Mouse (Mus musculus) effector memory CD4-positive, alpha-beta T cell, adult 7 months (primary cell): ENCODE results near the gene Hgd. TPM values are rescaled to one million over a fixed set of nuclear protein-coding genes. Genes with fewer than 3 reads are reported as not detected.

Source experiments
- polyA plus RNA-seq: library from polyadenylated mRNA; unstranded; fragments of 100-300 nt; shearing (Covaris generic); gene quantifications from one replicate; pipeline ENCODE4 v1.2.1, GENCODE M21; 2017

Gene Hgd
- polyA plus RNA-seq = 0.59 TPM

GRCm38 (mm10) chr16:37579994-37580393 is at the start of gene Hgd:
Gene Hgd, plus strand, starts transcription at chr16:37580153.

GRCm38 (mm10) chr16:37539611-37540580 is 40.1 kb upstream of the Hgd start, which contains the start of the genes Gtf2e1 and Rabl3:
Gene Gtf2e1, minus strand, starts transcription at chr16:37539789.
Gene Rabl3, plus strand, starts transcription at chr16:37539885.

GRCm38 (mm10) chr16:37653731-37654657 is 74.0 kb downstream of the Hgd start, which contains the start of gene Ndufb4:
Gene Ndufb4, minus strand, starts transcription at chr16:37654453.

Other genes with a start within 250 kb of the Hgd start
- gene Stxbp5l, start 195.2 kb upstream of the Hgd start, polyA plus RNA-seq = not detected
- gene Gtf2e1, start 40.4 kb upstream of the Hgd start, polyA plus RNA-seq = 14.3 TPM
- gene Rabl3, start 40.3 kb upstream of the Hgd start, polyA plus RNA-seq = 9.5 TPM
- gene Ndufb4, start 74.3 kb downstream of the Hgd start, polyA plus RNA-seq = 33.9 TPM
- 0.30 TPM for gene Fstl1, start 196.7 kb downstream of the Hgd start, polyA plus RNA-seq